Mouse (Mus musculus): ENCODE results near the gene Mfsd2a.

DNA sequence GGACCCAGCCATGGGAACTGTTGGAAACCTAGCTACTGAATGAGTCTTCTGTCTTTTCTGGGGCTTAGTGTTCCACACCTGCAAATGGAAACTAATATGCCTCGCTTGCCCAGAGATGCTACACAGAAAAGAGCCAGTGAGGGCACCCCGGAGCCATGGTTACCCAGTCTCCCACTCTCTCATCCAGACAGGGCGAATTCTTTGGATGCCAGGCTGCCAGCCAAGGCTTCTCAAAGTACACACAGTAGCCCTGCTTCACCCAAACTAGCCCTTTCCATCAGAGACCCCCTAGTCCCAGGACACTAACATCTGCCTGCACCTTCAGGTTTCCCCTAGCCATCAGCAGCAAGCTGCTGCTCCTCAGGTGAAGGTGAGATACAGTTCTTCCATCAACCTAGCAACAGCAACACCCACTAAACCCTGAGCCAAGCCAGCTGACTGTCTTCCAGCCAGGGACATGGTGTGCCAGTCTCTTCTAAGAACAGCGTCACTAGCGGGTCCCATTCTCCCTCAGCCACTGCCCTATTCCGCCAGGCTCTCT lies 2.4 kb downstream of the Mfsd2a start:
- TF ChIP-seq CTCF (IDR thresholded peaks at IDR 0.05; ENCODE audit: low read depth, low read length) (no peak), POLR2A (IDR thresholded peaks at IDR 0.05; ENCODE audit: extremely low read depth, insufficient read depth, low read length) (no peak)
